Mouse (Mus musculus): Measurements from ENCODE around the gene Jup.
"Not testable (repeated sequence)": the region's sequence is repeated elsewhere in the genome, so short reads cannot be mapped to it uniquely, and the experiment has no call there.

Jup gene

DNA sequence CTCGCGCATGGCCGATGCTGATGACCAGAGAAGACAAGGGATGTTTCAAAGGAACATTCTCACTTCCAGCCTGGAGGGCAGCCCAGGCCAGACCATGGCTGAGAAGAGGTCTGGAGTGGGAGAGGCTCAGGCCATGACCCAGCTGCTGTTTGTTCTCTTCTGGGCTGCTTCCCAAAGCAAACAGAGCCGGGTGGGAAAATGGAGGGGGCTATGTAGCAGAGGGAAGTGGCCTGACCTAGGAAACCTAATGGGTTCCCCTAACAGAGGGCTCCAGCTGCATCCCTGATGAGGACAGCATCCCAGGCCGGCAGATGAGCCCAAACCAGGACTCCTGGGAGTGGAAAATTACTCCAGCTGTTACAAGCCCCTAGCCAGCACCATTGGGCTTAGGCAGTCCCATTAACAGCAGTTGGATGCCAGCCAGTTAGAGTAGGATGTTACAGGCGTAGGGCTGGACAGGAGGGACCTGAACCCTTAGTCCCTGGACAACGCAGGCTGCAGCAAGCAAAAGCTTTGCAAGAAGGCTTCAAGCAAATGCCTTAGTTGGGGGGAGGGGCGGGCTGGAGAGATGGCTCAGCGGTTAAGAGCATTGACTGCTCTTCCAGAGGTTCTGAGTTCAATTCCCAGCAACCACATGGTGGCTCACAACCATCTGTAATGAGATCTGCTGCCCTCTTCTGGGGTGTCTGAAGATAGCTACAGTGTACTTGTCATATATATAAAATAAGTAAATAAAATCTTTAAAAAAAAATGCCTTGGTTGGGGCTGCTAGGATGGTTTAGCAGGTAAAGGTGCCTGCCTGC is 6.3 kb downstream of the Jup start:
- no peak for DNase-seq (ENCODE audit: low read depth, low spot score)

DNA sequence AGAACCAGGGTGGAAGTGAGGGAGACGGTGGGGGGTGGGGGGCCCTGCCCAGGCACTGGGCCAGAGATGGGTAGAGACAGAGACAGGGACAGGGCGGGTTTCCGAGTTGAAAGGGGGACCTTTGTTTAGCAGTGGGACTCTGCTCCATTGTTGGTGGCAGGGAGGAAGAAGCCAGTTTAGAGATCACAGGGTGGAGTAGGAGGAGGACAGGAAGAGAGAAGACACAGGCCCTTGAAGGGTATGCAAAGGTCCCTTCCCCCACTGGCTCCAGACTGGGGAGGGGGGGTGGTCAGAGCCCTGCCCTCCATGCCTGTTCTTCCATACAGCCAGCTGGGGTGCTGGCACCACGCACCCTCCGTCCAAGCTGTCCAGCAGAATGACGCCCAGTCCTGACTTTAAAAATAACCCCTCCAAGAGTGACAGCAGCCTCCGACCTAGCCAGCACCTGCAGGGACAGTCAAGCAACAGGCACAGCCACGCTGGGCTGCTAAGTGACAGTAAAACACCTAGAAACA is 7.6 kb downstream of the Jup start:
- DNase-seq (ENCODE audit: low read depth, low spot score): no peak

DNA sequence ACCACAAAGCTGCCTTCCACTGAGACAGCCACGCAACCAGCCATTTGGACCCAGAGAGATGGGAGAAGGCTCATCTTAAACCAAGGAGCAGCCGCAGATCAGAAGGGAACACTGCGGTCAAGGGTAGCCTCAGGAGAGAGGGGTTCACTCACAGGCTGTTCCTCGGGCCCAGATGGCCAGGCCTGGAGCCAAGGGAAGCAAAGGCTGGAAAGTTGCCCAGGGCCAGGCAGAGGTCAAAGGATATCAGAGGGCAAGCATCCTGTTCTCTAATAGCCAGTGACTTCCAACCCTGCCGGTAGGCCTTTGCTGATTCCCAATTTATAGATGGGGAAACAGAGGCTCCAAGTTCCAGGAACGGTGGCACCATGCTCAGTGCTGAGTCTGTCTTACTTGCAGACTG is 9.0 kb downstream of the Jup start:
- no peak for DNase-seq (ENCODE audit: low read depth, low spot score)

DNA sequence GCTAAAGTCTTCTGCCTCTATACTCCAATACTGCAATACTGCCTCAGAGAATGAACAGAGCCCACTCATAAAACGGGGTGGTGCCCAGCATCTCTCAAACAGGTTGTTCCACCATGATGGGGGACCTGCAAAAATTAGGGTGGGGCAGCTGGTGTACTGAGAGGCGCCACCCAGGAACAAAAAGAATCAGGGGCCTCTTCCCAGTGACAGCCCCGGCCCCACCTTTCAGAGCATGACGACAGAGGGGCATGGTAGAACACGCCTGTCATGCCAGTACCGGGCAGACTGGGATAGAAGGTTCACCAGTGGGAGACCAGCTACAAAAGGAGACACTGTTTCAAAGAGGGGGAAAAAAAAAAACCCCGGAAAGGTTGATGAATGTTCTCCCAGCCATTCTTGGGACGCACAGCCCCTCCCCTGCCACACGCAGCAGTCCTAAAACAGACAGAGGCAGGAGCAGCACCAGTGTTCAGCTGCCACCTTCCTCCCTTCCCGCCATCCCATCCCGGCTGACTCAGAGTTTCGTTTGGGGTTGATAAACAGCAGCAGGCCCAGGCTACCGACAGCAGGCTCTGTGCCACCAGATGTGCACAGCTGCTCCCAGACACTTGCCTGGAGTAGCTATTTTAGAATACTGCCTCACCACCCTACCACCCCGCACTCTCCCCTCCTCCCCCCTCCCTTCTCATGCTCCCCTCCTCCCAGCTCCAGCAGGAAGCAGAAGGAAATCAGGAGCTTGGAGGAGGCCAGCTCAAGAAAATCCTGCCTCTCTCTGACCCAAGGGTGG is 9.8 kb downstream of the Jup start:
- peak; percentile 53 for DNase-seq (ENCODE audit: low read depth, low spot score)

DNA sequence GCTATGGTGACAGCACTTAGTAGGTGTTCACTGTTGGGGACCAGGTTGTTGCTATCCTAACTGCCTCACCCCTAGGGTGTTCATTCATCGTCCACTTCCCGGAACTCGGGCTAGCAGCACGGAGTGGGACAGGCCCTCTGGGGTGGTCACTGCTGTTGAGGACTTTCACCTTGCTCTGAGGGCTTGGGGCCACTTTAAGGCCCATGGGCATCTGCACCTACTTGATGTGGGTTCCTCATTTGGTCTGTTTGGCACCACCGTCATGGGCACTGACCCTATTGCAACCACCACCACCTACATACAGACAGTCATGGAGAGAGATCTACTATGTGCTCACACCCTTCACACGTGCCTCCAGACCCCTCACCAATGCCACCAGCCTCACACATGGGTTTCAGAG is 10.5 kb downstream of the Jup start:
- DNase-seq (ENCODE audit: low read depth, low spot score): no peak

DNA sequence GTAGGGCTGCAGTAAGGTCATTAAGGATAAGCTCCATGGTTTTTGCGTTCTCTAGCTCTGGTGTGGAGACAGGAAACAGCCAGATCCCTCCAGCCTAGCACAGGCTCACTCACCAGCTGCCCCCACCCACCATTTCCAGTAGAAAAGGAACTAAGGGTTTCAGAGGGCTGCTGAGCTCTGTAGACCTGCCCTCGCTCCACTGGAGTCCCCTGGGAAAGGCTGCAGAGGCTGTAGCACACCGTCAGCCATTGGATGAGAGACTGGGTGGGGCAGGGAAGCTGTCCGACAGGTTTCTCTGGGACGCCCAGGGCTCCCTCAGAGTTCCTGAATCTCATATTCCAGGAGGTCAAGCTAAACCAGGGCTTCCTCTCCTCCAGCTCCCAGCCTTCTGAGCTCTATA is 11.0 kb downstream of the Jup start:
- no peak for DNase-seq (ENCODE audit: low read depth, low spot score)

DNA sequence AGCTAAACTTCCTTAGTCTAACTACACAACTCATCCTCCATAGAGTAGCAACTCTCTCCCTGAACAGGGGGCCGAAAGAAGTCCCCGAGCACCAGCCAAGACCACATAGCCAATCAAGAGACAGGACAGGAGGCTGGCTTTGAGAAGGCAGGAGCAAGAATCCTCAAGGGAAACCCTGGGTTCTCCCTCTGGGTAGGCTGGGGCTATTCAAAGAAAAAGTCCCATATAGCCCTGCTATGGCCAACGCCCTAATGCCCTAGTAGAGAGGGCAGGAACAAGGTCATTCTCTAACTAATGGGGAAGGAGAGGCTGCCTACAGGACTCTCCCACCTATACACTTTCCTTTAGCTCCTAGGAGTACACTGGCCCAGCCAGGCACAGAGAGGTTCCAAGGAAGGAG is 12.5 kb downstream of the Jup start:
- no peak for DNase-seq (ENCODE audit: low read depth, low spot score)

DNA sequence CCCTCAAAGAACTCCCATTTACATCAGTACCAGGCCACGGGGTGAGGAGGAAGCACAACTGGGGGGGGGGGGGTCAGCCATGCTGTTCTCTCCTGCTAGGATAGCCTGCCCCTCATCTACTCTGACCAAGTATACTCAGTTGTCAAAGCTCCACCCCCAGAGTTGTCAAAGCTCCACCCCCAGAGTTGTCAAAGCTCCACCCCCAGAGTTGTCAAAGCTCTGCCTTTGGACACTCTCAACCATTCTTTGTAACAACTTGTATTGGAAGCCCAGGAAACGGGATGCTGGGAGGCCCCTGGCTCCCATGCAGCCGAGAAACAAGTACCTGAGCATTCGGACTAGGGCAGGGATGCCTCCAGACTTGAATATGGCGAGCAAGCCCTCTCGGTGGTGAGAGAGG is 14.9 kb downstream of the Jup start:
- DNase-seq (ENCODE audit: low read depth, low spot score): no peak

DNA sequence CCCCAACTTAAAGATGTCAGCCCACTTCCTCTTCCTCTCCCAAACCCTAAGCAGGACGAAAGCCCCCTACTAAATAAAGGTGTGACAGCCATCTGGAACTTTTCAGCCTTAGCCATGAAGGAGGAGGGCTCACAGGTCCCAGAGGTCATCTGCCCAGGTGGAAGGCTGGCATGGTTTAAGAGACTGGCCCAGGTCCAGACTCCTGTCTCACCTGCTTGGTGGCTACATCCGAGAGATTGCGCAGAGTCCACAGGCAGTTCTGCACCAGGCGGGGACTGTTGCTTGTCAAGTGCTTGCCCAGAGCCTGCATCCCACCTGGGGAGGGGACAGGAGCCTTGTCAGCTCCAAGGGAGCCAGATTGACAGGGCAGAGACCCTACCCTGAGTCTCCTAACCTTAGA is 18.3 kb downstream of the Jup start:
- DNase-seq (ENCODE audit: low read depth, low spot score): no peak

DNA sequence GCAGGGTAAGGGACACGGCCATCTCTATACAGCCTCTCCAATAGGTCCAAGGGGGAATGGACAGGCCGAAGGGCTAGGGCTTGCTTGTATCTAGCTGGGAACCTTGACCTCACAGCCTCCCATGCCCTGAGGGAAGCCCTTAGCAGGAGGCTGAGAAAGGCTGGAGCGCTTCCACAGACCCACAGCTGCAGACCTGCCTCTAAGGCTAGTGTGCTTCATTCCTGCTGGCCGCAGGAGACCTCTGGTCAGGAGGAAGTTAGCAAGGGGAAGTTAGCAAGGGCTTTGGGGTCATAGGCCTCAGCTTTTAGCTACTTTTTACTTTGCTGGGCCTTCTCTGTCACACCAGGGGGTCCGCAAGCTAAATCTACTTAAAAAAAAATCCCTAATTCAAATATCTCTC is 19.1 kb downstream of the Jup start:
- no peak for DNase-seq (ENCODE audit: low read depth, low spot score)

DNA sequence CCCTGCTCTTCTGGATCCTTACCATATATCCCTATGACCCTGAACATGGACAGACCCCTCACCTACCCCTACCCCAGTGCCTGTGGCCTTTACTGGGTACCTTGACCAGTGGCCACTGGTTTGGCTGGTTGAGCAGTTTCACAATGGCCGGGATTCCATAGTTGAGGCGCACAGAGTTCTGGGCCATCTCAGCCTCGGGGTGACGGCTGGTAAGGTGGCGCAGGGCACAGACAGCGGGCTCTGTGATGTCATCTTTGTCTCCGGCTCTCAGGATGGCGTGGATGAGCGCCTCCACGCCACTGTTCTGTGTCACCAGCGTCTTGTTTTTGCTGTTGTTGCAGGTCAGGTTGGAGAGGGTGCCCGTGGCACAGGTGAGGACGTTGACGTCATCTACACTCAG is 19.6 kb downstream of the Jup start:
- no peak for DNase-seq (ENCODE audit: low read depth, low spot score)

DNA sequence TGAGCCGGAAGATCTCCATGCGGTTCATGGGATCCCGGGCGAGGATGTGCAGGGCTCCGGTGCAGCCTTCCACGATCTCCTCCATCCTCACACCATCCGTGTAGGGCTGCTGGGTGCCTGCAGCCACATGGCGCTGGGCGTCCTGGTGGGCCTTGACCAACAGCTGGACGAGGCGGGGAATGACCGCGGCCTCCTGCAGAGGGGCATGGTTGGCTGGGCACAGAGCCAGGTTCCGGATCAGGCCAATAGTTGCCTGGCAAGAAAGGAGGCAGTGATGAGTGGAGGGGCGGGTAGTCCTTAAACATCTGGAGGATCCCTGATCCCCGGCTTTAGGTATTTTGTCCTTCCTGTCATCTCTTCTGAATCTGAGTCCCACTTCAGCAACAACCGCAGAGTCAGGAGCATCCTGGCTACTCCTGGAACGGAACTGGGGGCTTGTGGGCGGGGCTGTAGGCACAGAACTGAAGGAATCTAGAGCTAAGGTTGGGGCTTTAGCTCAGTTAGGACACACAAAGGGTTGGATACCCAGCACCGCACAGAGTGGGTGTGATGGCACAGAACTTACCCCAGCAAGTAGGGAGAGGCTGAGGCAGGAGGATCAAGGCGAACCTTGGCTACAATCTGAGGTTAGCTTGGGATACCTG is 20.7 kb downstream of the Jup start:
- DNase-seq (ENCODE audit: low read depth, low spot score): no peak

DNA sequence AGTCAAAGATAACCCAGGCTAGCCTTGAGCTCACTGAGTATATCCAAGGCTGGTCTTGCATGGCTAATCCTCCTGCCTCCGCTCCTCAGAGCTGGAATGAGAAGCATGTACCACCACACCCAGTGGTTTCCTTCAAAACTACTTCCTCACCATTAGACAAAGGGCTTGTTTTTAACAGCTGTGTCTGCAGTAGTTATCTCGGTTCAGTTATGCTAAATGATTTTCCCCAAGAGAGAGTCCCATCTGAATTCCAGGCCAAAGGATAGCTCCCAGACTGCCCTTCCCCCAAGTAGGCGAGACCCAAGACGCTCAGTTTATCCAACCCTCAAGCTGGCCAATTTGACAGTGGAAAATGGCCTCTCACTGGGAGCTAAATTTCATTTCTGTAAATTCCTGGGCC is 21.6 kb downstream of the Jup start:
- DNase-seq (ENCODE audit: low read depth, low spot score): no peak

DNA sequence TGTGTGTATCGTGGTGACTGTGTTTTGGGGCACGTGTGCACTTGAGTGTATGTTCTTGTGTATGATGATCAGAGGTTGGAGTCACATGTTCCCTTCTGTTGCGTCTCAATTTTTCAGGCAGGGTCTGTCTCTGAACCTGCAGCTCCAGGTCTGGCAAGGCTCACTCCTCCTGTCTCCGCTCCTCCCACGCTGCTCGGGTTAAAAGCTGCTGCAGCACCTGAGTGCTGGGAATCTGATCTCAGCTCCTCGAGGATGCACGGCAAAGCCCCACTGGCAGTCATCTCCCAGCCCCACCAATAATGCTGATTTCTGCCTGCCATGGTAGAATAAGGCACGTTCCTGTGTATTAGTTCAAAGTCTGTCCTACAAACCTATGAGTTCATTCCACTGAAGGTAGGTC is 22.4 kb downstream of the Jup start:
- DNase-seq (ENCODE audit: low read depth, low spot score): no peak

DNA sequence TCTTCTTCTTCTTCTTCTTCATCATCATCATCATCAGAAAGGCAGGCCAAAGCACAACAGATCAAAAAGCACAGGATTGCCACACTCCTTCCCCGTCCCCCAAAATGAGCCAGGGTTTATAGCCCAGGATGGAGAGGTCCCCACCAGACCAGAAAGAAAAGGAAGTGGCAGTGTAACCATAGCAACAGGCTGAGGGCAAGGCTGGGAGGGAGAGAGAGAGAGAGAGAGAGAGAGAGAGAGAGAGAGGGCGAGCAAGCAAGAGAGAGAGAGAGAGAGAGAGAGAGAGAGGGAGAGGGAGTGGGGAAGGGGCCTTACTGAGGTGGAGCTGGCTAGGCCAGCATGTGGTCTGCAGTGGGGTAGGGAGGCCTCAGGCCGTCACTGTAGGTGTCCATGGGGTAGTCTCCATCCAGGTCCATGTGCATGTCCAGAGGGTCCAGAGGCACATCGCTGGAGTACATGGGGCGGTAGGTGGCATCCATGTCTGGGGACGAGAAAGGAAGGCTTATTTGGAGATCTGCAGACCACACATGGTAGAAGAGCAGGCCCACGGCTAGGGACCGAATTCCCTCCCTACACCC is 25.5 kb downstream of the Jup start:
- DNase-seq (ENCODE audit: low read depth, low spot score): no peak

DNA sequence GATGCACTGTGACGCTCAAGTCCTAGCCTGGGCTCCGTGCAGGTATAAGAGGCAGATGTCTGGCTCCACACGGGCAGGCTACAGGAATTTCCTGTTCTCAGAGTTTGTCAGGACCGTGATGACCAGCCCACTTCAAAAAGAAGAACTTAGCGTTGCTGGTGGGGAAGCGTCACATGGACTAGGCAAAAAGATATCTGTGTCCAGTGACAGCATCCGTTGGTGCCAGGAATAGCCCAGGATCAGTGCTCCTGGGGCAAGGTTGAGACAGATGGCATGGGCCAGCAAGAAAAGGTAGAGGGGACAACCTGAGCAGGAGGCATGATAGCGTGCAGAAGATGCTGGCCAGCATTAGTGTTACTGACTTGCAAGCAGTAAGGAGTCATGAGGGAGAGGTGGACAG is 27.7 kb downstream of the Jup start:
- DNase-seq (ENCODE audit: low read depth, low spot score): no peak

DNA sequence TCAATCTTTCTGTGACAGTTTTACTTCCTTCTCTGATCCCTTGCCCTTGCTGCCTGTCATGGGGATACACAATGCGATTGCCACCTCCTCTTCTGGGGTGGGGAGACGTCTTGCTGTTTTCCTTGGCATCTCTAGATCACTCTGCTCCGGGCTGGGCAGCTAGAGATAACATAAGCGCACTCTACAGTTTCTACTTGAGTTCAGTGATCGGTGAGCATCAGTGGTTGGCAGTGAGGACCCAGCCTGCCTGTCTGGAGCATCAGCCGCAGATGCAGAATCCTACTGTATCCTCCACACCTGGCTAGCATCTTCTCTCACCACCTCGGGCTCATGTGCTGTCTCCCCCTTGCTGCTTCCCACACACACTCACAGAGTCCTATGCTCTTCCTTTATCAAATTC is 28.4 kb downstream of the Jup start:
- no peak for DNase-seq (ENCODE audit: low read depth, low spot score)

DNA sequence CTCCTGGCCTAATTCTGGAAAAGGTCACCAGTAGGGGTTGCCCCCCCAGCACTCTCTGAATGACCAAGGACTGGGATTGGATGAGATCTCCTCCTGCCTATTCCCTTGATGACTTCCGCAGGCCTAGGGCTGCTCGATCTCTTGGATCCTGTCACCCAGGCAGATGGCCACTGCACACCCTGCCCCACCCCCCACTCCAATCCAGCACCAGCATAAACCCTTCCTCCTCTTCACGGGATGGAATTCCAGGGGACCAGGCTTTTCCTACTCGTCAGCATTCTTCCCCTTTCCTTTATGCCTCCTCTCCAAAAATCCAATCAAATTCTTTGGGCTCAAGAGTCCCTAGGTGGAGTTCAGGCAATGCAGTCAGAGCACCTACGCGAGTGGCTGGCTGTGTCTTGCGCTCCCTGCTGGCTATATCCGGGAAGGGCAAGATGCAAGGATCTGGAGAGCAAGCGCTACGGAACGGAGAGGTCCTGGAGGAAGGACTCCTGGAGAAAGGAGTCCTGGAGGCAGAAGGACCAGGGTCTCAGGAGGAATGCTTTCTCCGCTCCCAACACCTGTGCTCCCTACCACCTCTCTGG is 34.5 kb downstream of the Jup start:
- DNase-seq (ENCODE audit: low read depth, low spot score): peak; percentile 62

DNA sequence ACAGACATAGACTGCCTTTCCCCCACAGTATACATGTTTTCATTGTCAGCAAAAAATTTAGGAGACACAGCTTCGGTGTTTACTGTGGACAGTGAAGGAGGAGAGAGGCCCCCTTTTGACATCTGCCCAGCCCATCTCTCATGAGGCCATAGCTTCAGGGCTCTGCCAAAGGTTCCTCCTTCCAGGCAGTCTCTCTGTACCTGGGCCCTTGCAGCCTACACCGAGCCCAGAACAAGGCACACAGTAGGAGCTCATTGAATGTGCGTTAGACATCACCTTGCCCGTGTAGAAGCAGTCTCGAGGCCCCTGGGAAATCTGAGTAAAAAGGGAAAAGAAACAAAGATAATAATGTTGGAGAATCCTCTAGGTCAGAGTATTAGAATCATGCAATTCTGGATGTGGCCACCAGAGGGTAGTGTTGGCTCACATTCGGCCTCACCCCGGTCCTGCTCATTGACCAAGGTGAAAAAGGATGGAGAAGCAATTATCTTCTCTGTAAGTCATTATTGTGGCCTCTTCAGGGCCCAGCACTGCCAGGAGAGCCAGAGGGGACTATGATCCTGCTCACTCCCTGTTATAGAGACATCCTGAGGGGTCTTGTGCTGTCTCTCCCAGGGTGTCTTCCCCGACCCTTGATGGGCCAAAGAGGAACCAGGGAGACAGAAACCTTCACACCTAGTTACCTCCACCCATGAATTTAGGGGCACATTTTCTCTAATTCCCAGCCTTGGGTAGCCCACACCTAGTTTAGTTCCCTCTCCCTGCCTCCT is 35.2 kb downstream of the Jup start:
- DNase-seq (ENCODE audit: low read depth, low spot score): peak; percentile 71

DNA sequence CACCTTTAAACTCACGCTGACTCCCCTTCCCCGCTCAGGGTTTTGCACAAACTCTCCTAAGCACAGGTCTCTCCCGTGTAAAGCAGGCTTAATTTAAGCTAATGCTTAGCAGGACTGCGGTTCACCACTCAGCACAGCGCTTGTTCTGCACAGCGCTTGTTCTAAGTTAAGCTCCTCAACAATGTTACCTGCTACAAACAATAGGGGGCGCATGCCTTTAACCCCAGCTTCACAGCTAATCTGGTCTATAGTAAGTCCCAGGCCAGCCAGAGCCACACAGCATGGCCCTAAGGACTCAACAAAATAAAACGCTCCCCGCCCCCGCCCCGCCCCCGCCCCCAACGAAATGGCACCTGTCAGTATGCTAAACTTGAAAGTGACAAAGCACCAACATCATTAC is 36.5 kb downstream of the Jup start:
- not testable (repeated sequence) for DNase-seq (ENCODE audit: low read depth, low spot score)

DNA sequence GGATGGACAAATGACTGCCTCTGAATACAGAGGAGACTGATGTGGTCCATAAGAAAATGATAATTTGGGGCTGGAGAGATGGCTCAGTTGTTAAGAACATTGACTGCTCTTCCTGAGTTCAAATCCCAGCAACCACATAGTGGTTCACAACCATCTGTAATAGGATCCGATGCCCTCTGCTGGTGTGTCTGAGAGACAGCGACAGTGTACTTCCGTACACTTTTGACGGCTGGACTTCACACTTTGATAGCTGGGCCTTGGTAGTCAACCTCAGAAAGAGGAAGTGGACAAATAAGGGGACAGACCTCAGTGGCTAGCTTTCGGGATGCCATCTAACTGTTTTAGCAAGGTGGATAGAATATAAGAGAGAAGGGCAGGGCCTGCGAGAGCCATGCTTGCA is 37.4 kb downstream of the Jup start:
- no peak for DNase-seq (ENCODE audit: low read depth, low spot score)

All from forelimb bud, embryonic 11.5 days (tissue).